Mouse (Mus musculus) gastrocnemius, adult 8-10 months (tissue): ENCODE measurements around the gene Stub1. TPM values are rescaled to one million over a fixed set of nuclear protein-coding genes. Genes with fewer than 3 reads are reported as not detected.
"Not testable (repeated sequence)": the region's sequence is repeated elsewhere in the genome, so short reads cannot be mapped to it uniquely, and the experiment has no call there.

Source experiments
- DNase-seq, 2 experiments: peaks; one replicate each; pipeline ENCODE4 v3.0.0; 2022; ENCODE audit warnings: low spot score in 2 of 2
- total RNA-seq, 4 experiments: library from RNA; stranded (reverse); gene quantifications; 2 replicates each; pipeline ENCODE4 v1.2.4; 2022

Stub1 gene
- 100 to 1,000 TPM in 1 of 4 experiments, 10 to 100 TPM in 3; 87.3 to 101 (median 91.1) TPM for total RNA-seq

- peak; percentile 93 for DNase-seq
Observed at GRCm38 (mm10) chr17:25833291-25833663, at the start of gene Stub1. Gene Stub1, minus strand, starts transcription at chr17:25833404.

- DNase-seq, result no peak
Observed at GRCm38 (mm10) chr17:25882306-25882705, 49.1 kb upstream of the Stub1 start.

- DNase-seq, result no peak
Observed at GRCm38 (mm10) chr17:25881691-25882090, 48.5 kb upstream of the Stub1 start.

- no peak for DNase-seq
Observed at GRCm38 (mm10) chr17:25880913-25881641, 47.9 kb upstream of the Stub1 start.

GRCm38 (mm10) chr17:25880196-25880910 is 47.1 kb upstream of the Stub1 start, which contains the start of gene Wfikkn1:
Gene Wfikkn1, minus strand, starts transcription at chr17:25880858.
- no peak for DNase-seq

DNA sequence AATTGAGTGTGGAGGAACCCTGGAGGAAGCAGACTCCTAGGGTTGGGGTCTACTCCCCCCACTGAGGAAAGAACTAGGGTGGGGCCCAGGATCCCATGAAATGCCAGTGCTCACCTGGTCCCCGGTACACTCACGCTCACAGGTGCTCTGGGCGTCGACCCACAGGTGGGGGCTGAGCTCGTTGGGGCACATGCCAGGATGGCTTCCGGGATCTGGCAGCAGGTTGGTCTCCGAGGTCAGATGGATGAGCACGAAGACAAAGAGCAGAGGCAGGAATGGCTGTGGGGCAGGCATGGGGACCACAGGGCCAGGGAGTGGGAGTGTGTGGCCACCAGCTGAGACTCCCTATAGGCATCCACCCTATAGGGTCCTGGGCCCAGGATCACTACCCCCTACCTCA is 46.5 kb upstream of the Stub1 start:
- no peak for DNase-seq

- no peak for DNase-seq
Observed at GRCm38 (mm10) chr17:25879261-25879660, 46.1 kb upstream of the Stub1 start.

GRCm38 (mm10) chr17:25878611-25879180 is 45.5 kb upstream of the Stub1 start:
- no peak for DNase-seq

DNA sequence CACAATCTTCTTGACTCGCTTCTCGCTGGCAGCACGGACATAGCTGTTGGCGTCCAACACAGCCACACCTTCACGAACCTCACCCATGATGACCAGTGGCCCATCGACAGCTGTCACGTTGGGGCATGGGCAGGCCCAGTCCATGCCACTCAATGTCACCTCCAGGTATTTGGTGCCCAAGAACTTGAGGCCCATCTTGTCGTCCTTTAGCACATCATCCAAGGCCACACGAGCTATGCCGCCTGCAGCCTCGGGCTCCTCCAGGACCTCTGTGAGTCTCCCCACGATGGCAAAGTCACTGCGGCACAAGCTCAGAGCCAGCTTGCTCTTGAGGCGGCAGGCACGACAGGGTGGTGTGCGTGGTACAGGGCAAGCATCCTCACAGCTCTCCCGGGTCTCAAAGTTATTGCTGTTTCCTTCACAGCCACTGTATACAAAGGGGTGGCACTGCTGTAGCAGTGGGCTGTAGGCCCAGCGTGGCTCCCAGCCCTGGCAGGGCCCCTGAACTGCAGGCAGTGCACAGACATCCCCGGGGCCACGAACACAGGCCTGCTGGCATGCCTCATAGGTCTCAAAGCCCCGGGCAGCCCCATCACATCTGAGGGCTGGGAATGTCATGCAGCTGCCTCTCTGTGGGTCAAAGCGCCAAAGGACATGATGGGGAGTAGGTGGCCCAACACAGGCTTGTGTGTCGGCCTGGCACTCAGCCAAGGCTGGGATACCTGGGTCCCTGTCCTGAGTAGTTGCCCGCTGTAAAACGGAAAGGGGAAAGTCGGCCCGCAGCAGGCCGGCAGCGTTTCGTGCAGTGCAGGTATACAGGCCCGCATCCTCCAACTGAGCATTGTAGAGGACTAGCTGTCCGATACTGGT is 44.8 kb upstream of the Stub1 start:
- DNase-seq, result no peak

DNA sequence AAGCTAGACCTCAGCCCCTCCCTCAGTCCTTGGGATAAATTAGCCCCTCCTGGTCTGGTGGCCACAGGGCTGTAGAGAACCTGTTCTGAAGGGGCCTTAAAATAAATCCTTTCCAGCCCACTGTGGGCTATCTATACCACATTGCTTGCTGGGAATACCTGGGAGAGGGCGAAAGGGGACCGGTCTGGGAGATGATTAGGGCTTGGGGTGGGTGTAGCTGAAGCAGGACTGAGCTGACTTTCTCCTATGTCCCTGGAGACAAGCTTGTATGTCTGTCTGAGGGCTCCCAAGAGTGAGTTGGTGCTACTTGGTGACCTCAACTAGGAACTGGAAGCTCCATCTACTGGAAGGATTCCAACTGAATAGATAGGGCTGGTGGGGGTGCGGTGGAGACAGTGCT is 43.8 kb upstream of the Stub1 start:
- DNase-seq, result no peak

DNA sequence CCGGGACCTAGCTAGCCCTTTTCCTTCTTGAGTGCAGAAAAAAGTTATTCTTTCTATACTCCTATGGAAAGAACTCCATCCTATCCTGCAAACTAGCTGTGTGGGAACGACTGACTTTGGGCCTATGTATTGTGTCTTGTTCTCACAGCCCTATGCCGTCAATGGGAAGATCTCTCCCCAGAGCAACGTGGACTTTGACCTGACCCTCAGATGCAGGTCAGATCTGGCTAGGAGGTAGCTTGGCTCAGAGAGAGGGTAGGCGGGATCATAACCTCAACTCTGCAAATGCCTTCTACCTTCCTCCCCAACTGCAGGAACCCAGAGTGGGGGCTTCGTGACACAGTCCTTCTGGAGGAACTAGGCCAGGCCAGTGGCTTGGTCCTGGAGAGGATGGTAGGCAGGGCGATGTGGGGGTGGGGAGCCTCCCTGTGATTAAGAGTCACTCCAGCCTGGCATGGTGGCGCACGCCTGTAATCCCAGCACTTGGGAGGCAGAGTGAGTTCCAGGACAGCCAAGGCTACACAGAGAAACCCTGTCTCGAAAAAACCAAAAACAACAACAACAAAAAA is 43.2 kb upstream of the Stub1 start:
- no peak for DNase-seq

- DNase-seq, result peak; percentile 76 to 83
Observed at GRCm38 (mm10) chr17:25875171-25876136, 42.2 kb upstream of the Stub1 start.

- DNase-seq, result peak; percentile 83 to 91
Observed at GRCm38 (mm10) chr17:25874721-25875170, 41.5 kb upstream of the Stub1 start, which contains the start of gene Mettl26. Gene Mettl26, plus strand, starts transcription at chr17:25875074.

DNA sequence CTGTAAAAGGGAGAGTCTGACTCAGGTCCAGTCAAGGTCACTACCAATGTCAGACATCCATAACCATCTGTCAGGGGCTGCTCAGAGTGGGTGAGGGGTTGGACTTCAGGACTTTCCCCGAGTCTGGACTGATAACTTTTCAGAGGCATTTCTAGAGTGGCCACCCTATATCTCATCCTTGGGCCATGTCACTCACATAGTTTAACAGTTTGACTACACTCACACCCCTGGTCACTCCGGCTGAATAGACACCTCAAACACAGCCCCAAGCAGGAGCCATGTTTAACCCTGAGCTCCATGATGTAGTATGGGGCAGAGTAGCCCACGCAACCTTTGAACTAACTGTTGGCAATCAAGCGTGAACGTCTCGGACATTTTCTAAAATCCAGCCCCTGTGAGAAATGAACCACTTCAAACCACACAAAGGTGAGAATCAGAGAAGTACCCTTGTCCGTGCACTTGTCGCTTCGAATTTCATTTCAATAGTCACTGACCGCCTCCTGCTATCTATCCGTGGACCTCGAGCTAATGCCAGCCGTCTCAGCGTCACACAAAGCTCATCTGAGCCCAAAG is 41.0 kb upstream of the Stub1 start:
- DNase-seq, result no peak

GRCm38 (mm10) chr17:25873405-25874147 is 40.4 kb upstream of the Stub1 start:
- DNase-seq, result no peak

DNA sequence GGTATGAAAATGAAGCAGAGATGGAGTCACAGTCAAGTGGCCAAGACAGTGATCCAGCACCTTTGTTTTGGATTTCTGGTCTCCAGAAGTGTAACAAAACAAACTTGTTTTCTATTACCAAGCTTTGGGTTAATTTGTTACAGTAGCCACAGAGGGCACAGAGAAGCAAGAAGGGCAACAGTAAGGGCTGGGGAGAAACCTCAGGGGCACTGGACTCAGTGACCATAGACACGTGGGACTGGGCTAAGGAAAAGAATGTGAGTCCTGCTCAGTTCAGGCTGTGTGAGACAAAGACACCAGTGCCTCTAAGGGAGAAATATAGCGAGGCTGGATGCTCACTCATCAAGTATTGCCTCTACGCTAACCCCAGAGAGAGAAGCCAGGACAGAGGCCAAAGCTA is 39.5 kb upstream of the Stub1 start:
- DNase-seq, result no peak

DNA sequence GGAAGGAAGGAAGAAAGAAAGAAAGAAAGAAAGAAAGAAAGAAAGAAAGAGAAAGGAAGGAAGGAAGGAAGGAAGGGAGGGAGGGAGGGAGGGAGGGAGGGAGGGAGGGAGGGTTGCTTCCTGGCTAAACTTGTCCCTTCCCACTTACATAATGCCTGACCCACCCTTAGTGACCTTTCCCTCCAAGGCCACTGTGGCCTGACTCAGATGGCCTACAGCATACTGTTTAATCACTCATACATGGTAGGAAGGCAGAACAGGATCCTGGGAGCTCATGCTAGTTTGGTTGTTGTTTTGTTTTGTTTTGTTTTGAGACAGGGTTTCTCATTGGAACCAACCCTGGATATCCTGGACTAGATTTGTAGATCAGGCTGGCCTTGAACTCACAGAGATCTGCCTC is 38.4 kb upstream of the Stub1 start:
- DNase-seq, result not testable (repeated sequence)

DNA sequence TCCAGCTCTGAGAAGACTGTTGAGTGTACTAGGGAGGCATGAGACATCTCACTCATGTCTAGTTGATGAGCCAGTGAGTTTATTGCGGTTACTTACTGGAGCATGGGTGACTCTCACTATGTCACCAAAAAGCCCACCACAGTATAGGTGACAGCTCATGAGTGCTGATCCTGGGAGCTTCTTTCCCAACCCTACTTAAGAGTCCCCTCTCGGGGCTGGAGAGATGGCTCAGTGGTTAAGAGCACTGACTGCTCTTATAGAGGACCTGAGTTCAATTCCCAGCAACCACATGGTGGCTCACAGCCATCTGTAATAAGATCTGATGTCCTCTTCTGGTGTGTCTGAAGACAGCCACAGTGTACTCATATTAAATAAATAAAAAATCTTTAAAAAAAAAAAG is 36.8 kb upstream of the Stub1 start:
- no peak for DNase-seq

GRCm38 (mm10) chr17:25869498-25869897 is 36.3 kb upstream of the Stub1 start:
- DNase-seq, result no peak
